Mouse (Mus musculus) G1E (cell line): ENCODE data around the gene Spns2.

Source experiments
- CTCF ChIP-seq: IDR thresholded peaks from 2 replicates; pipeline ENCODE4 v1.5.1; 2012; ENCODE audit warnings: low read depth, low read length, inconsistent platforms, mixed read lengths
- GATA1 ChIP-seq: IDR thresholded peaks from 2 replicates; pipeline ENCODE4 v1.6.1; 2012; ENCODE audit warnings: borderline replicate concordance, low read length, inconsistent platforms, mixed read lengths
- GATA2 ChIP-seq: IDR thresholded peaks from 2 replicates; pipeline ENCODE4 v1.6.1; 2012; ENCODE audit warnings: low read depth, low read length, inconsistent platforms, borderline replicate concordance
- POLR2AphosphoS5 ChIP-seq: IDR thresholded peaks from 2 replicates; pipeline ENCODE4 v1.6.1; 2012; ENCODE audit warnings: low read depth, low read length, inconsistent platforms; ENCODE audit not compliant: insufficient replicate concordance
- TAL1 ChIP-seq: conservative IDR thresholded peaks from 2 replicates; pipeline ENCODE4 v1.6.1; 2012; ENCODE audit warnings: low read depth, low read length, inconsistent platforms, mixed read lengths

DNA sequence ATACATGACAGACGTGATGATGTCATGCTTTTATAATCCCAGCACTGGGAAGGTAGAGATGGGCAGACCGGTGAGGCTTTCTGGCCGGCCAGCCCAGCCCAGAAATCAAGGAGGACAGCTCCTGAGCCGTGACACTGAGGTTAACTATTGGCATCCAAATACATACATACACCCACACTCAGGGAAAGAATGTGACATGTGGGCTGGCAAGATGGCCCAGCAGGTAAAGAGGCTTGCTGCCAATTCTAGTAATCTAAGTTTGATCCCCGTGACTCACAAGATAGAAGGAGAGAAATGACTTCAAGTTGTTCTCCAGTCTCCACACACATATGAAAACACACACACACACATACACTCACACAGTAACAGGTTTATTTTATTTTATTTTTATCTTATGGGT lies 41.4 kb upstream of the Spns2 start:
- no peak for TF ChIP-seq CTCF
- no peak for TF ChIP-seq GATA1
- no peak for TF ChIP-seq TAL1
- no peak for TF ChIP-seq GATA2
- TF ChIP-seq POLR2AphosphoS5: no peak
